Mouse (Mus musculus) lung, postnatal 10 days (tissue): ENCODE data around the gene Cep131.

Experiments
- DNase-seq: peaks from one replicate; pipeline ENCODE4 v3.0.0; 2021

Cep131 gene

DNA sequence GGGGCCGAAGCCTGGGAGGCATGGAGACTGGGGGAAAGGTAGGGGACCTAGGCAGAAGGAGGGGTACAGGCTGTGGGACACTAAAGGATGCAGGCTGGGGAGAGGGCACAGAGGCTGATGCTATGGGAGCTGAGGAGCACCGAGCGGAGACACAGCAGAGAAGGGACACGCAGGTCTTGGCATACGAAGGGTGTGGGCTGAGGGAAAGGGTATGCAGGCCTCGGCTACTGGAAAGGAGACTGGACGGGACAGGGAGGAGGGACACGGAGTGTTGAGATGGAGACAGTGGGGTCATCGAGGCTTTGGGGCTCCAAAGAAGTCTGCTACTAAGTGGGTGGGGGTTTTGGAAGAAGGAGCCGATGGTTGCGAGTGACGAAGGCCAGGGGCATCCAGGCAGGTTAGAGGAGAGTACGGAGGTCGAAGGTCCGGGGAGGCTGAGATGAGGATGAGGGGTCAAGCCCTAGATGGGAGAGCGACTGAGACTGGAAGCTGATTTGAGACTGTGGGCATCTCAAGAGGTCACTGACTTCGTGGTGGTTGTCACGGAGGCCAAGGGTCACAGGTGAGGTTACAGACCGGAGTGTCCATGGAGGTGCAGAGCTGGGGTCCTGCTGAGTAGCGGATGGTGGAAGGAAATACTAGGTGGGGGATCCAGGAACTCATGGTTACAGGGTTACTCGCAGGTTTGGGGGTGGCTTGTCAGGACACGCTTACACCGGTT, 38.9 kb downstream of the Cep131 start:
- no peak for DNase-seq

DNA sequence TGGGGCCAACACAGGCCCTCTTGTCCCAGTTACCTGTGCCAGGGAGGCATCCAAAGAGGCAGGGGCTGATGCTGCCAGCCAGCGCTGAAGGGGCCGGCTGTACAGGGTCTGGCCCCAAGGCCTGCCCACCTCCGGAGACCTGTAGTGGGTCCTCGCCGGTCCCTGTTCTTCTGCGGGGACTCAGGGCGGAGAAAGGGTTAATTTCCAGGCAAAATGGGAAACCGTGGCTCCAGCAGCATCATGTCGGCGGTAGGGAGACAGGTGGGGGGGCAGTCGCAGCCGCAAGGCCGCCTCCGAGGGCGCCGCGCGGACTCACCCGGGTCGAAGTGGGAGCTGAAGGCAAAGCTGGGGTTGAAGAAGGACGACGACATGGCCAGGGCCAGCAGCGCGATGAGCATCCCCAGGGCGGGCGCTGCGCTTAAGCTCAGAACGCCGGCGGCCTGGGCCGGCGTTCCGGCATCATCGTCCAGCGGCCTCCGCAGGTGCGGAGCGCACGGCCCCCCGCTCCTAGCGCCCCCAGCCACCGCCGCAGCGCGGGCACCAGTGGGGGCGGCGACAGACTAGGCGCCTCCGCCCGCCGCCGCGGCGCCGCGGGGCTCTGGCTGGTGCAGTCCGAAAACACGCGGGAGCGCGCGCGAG, 40.0 kb downstream of the Cep131 start, which contains the start of gene Aatk:
Gene Aatk (minus strand): TSS at position 615 of the 639 bp plus-strand sequence.
- DNase-seq: no peak

- DNase-seq: no peak
These were observed 40.6 kb downstream of the Cep131 start for GRCm38 (mm10) chr11:120045839-120046552.

GRCm38 (mm10) chr11:120045341-120045740, 41.3 kb downstream of the Cep131 start:
- no peak for DNase-seq

DNA sequence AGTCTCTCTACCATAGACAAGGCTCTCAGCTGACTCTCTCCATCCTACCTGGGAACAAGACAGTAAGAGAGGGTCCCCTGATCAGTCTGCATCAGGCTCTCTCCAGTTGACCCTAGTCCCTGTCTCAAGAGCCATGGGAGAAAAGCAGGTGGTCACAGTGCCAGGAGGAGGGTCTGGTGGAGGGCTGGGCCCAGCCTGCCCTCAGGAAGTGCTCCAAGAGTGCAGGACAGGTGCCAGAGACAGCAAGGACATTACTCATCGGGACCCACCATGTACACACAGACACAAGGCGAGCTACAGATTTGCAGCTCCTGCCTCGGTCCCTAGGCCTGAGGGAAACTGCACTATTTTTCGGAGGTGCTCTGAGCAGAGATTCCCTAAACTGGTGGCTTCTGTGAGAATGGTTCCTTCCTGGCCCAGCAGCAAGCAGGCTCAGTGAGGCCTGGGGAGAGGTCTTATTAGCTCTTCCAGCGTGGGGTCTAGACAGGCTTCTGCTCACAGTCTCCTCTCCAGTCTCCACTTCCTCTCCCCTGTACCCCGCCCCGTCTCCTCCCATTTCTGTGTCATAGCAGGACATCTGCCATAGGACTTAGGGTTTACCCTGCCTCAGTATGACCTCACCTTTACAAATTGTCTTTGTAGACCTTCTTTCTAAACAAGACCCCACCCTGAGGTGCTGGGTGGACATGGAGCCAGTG, 44.3 kb downstream of the Cep131 start:
- peak; percentile 63 for DNase-seq

- peak; percentile 94 for DNase-seq
These were observed 45.2 kb downstream of the Cep131 start for GRCm38 (mm10) chr11:120041191-120042123.

- peak; percentile 75 for DNase-seq
These were observed 46.2 kb downstream of the Cep131 start for GRCm38 (mm10) chr11:120040440-120040839.

DNA sequence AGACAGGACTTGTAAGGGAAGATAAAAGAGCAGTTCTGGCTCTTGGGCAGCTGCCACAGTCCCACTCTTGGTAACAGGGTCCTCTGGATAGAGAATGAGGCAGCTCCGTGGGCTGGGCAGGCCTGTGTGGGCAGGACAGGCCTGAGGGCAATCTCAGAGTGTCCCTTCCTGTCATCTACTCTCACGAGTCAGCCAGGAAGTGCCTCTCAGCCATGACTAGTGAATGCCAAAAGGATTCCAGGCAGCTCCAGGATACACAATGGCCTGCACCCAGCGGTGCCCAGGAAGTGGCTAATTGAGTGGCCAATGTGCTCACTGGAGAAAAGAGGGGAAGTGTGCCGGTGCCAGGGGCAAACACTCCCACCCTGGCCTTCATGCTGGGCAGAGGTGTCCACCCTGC, 47.0 kb downstream of the Cep131 start:
- DNase-seq: peak; percentile 72

DNA sequence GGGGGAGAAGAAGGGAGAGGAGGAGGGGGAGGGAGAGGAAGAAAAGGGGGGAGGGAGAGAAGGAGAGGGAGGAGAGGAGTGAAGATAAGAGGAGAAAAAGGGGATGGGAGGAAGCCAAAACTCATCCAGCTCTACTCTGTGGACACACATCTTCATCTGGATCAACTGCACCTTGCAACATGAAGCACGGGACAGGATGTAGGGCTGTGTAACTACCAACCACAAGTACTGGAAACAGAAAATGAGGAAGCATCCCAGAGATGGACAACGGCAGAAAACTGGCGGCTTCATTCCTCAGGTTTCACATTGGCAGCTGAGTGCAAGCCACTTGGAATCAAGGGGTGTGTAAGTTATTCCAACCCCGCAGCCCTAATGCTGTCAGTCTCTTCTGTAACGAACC, 51.9 kb downstream of the Cep131 start:
- no peak for DNase-seq

DNA sequence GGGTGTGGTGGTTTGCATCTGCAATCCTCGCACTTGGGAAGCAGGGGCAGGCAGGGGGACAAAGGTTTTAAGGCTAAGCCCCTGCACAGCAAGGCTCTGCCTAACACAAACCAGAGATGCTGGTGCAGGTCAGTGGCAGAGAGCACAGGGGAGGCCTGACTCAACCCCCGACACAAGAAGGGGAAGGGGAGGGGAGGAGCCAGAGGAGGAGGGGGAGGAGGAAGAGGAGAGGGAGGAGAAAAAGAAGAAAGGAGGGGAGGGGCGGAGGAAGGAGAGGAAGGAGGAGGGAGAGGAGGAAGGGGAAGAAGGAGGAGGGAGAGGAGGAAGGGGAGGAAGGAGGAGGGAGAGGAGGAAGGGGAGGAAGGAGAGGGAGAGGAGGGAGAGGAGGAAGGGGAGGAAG, 52.3 kb downstream of the Cep131 start:
- no peak for DNase-seq

DNA sequence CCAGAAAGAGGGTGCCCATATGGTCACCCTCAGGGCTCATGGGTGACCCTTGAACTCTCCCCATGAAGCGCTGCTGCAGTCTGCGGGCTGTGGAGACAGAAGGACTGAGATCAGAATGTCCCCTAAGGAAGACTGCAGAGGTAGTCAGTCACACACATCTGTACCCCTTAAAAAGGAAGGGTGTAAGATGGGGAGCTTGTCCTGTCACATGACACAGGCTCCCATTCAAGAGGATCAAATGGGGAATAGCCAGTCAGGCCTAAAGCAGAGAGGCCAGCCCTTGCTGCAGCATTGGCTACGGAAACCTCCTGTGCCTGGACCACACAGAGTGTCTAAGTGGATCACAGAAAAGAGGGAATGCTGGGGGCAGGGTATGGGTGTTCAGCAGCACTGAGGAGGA, 53.2 kb downstream of the Cep131 start:
- DNase-seq: no peak

GRCm38 (mm10) chr11:120032052-120032451, 54.6 kb downstream of the Cep131 start:
- peak; percentile 54 for DNase-seq

DNA sequence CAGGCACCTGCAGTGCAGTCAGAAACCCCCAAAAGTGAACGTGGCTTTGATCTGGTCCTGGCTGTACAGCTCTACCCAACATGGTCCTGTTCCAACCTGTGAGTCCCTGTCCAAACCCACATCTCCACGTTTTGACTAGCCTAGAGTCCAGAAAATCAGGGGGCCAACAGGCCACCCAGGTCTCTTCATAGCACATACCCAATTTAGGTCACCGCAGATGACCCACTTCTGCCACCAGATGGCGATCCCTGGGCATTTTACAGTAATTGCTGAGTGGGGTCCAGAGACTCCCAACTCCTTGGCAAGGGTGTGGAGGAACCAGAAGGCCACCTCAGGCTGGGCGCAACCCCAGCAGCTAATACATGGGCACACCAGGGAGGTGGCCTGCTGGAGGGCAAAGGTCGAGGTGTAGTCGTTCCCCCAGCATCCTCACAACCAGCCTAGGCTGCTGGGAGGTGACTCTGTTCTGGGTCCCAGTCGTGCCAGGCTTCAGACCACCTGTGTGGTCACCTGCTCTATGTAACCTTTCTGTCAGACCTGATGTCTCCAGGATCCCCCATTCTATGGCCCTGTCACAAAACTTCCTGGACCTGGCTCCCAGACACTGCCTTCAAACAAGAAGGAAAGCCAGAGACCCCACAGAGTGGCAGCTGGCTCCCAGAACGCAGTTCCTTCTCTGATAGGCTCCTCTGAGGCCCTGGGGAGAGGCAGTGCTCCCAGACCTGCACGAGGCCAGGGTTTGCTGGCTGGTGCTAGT, 56.3 kb downstream of the Cep131 start:
- DNase-seq: peak; percentile 81

DNA sequence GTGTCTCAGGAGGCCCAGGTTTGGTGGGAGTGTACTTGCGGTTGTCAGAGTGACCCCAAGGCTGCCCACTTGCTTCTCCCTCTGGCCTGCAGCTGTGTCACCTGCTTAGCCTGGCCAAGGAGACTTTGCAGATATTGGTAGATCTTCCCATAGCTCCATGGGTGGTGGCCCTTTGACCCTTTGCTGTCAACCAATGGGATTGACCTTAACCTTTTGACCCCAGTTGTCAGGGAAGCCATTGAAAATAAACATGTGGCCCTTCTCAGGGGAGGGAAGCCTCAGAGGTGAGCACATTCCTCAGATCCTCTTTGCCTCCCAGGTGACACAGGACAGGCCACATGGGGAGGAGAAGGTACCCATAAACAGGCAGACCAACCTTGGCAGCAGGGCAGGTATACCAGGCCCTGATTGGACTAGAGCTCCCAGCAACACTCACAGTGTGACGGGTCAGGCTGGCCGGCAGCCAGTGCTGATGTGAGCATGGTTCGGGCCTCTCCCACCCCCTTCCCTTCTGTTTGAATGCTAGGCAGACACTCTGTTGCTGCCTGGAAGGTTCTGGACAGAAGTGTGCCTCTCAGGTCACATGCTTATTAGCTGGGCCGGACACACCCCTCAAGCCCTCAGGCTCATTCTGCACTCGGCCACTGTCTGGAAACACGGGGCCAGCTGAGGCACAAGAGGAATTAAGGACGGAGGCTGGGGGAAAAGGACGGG, 57.0 kb downstream of the Cep131 start:
- DNase-seq: peak; percentile 50

GRCm38 (mm10) chr11:120028319-120029092, 58.1 kb downstream of the Cep131 start:
- no peak for DNase-seq

GRCm38 (mm10) chr11:120026941-120027340, 59.7 kb downstream of the Cep131 start:
- DNase-seq: no peak

- no peak for DNase-seq
These were observed 63.8 kb downstream of the Cep131 start for GRCm38 (mm10) chr11:120022841-120023240.

- no peak for DNase-seq
These were observed 64.4 kb downstream of the Cep131 start for GRCm38 (mm10) chr11:120022216-120022615.

DNA sequence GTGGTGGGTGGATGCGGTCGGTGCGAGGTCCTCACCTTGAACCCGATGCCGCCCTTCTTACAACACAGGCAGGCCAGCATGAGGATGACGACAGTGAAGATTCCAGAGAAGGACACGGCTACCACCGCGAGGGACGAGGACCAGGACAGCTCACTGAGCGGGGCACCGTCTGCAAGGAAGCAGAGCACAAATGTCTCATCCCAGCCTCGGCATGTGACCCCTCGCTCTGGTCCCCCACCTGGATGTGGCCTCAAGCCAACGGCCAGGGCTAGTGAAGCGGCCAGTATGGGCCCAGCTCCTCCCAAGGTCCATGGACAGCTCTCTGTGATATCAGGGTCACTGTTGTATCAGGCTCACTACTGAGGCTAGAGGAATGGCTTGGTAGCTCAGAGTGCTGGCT, 65.3 kb downstream of the Cep131 start:
- no peak for DNase-seq
